Mouse (Mus musculus): ENCODE data around the gene Man2b2. TPM values are rescaled to one million over a fixed set of nuclear protein-coding genes. Genes with fewer than 3 reads are reported as not detected.
A peak's percentile ranks its signal among the peaks of the same experiment; 100 is the strongest.
"Not testable (repeated sequence)": the region's sequence is repeated elsewhere in the genome, so short reads cannot be mapped to it uniquely, and the experiment has no call there.

Gene Man2b2
- polyA plus RNA-seq, 1 experiment from 2014 or later: 12.4 TPM

DNA sequence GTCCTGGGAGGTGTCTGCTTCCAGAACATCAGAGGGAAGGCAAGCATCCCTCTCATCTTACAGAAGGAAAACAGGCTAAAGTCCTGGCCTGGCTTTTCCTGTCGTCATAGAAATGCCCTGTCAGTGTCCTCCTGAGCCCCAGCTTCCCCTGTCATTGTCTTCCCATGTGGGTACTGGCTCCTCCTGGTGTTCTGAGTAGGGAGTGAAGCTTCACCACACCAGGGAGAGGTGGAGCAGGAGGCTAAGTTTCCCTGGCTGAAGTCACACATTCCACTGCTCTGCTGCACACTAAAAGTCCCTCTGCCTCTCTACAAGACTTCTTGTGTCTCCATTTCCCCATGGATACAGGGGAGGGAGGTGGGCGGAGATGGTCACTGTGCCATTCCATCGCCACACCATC is 12.7 kb downstream of the Man2b2 start:
- no peak for ATAC-seq (ENCODE audit: low FRiP score)
- WGBS: 65% methylated on average over 3 of the region's 3 CpGs
- Histone ChIP-seq H3K9me3 (ENCODE audit: control insufficient read depth, low read length) (no peaks in the 10 kb centered on the region), H3K27ac (ENCODE audit: low read depth, low read length) (no peak overlapping the region), H3K4me3 (ENCODE audit: low read depth, low read length) (no peak overlapping the region), H3K27me3 (ENCODE audit: control insufficient read depth, insufficient read depth, low read length) (no peaks in the 10 kb centered on the region), H3K36me3 (ENCODE audit: control insufficient read depth, insufficient read depth, low read length) (no peaks in the 10 kb centered on the region), H3K9ac (ENCODE audit: low read length) (no peak overlapping the region), H3K4me2 (no peak overlapping the region), H3K4me1 (ENCODE audit: control insufficient read depth, insufficient read depth, low read length) (no peaks in the 10 kb centered on the region)
- DNase-seq (ENCODE audit: low spot score, missing footprints): no peak

DNA sequence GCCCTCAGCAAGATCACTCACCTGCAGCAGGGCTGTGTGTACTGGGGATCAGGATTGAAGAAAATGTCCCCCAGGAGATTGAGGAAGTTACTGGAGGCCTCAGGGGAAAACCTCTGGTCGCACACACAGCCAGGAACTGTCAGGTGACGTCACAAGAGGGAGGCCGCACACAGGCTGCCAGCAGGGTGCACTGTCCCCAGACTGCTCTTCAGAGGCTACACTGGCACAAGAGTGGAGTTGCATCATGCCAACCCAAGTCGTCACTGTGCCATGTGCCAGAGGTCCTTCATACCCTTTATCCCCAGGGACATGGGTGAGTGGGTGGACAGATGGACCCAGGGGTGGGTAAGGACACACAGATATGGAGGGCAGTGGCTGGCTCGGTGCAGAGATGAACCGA is 15.9 kb downstream of the Man2b2 start:
- no peaks in the 10 kb centered on the region for H3K36me3 ChIP-seq (ENCODE audit: control insufficient read depth, insufficient read depth, low read length)
- DNase-seq (ENCODE audit: low spot score, missing footprints) (no peak), ATAC-seq (ENCODE audit: low FRiP score) (no peak)
- H3K4me1 ChIP-seq (ENCODE audit: control insufficient read depth, insufficient read depth, low read length): no peaks in the 10 kb centered on the region
- no peak overlapping the region for H3K27ac ChIP-seq (ENCODE audit: low read depth, low read length)
- H3K4me2 ChIP-seq: no peak overlapping the region
- no peaks in the 10 kb centered on the region for H3K9me3 ChIP-seq (ENCODE audit: control insufficient read depth, low read length)
- no peak overlapping the region for H3K4me3 ChIP-seq (ENCODE audit: low read depth, low read length)
- 79% methylated on average over 6 of the region's 6 CpGs for WGBS
- no peak overlapping the region for H3K9ac ChIP-seq (ENCODE audit: low read length)
- no peaks in the 10 kb centered on the region for H3K27me3 ChIP-seq (ENCODE audit: control insufficient read depth, insufficient read depth, low read length)

DNA sequence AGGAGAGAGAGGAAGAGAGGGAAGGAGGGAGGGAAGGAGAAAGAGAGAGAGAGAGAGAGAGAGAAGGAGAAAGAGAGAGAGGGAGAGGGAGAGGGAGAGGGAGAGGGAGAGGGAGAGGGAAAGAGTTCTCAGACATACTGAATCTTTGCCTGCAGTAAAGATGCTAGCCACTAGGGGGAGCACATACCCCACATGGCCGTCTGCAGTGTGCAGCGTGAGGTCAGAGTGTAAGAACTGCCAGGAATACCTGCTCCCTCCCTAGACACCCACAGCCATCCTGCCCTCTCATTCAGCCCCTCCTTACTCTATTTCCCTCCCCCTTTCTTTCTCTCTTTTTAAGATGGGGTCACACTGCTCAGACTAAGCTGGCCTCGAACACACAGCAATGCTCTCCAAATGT is 19.0 kb downstream of the Man2b2 start:
- Histone ChIP-seq H3K27me3 (ENCODE audit: control insufficient read depth, insufficient read depth, low read length) (no peaks in the 10 kb centered on the region), H3K4me1 (ENCODE audit: control insufficient read depth, insufficient read depth, low read length) (no peaks in the 10 kb centered on the region), H3K9me3 (ENCODE audit: control insufficient read depth, low read length) (no peaks in the 10 kb centered on the region), H3K27ac (ENCODE audit: low read depth, low read length) (no peak overlapping the region), H3K4me2 (no peak overlapping the region), H3K4me3 (ENCODE audit: low read depth, low read length) (no peak overlapping the region), H3K9ac (ENCODE audit: low read length) (no peak overlapping the region), H3K36me3 (ENCODE audit: control insufficient read depth, insufficient read depth, low read length) (no peaks in the 10 kb centered on the region)
- ATAC-seq (ENCODE audit: low FRiP score) (peak; percentile 68; the same call in 1 of the 2 replicates), DNase-seq (ENCODE audit: low spot score, missing footprints) (peak; percentile 96)
- 28% methylated on average over 3 of the region's 3 CpGs for WGBS

- Histone ChIP-seq H3K9me3 (ENCODE audit: control insufficient read depth, low read length) (no peaks in the 10 kb centered on the region), H3K4me2 (no peak overlapping the region), H3K9ac (ENCODE audit: low read length) (no peak overlapping the region), H3K4me1 (ENCODE audit: control insufficient read depth, insufficient read depth, low read length) (no peaks in the 10 kb centered on the region), H3K4me3 (ENCODE audit: low read depth, low read length) (no peak overlapping the region), H3K27me3 (ENCODE audit: control insufficient read depth, insufficient read depth, low read length) (no peaks in the 10 kb centered on the region), H3K36me3 (ENCODE audit: control insufficient read depth, insufficient read depth, low read length) (no peaks in the 10 kb centered on the region), H3K27ac (ENCODE audit: low read depth, low read length) (no peak overlapping the region)
- DNase-seq (ENCODE audit: low spot score, missing footprints) (no peak), ATAC-seq (ENCODE audit: low FRiP score) (no peak; the same call in 1 of the 2 replicates)
- 87% methylated on average over 3 of the region's 3 CpGs for WGBS
Observed at GRCm38 (mm10) chr5:36810634-36811033, 19.8 kb downstream of the Man2b2 start.

- H3K9ac ChIP-seq (ENCODE audit: low read length): no peak overlapping the region
- no peaks in the 10 kb centered on the region for H3K27me3 ChIP-seq (ENCODE audit: control insufficient read depth, insufficient read depth, low read length)
- WGBS: 89% methylated on average over 7 of the region's 7 CpGs
- H3K36me3 ChIP-seq (ENCODE audit: control insufficient read depth, insufficient read depth, low read length): no peaks in the 10 kb centered on the region
- no peak overlapping the region for H3K4me3 ChIP-seq (ENCODE audit: low read depth, low read length)
- no peaks in the 10 kb centered on the region for H3K4me1 ChIP-seq (ENCODE audit: control insufficient read depth, insufficient read depth, low read length)
- no peak for DNase-seq (ENCODE audit: low spot score, missing footprints)
- no peak overlapping the region for H3K27ac ChIP-seq (ENCODE audit: low read depth, low read length)
- H3K9me3 ChIP-seq (ENCODE audit: control insufficient read depth, low read length): no peaks in the 10 kb centered on the region
- no peak overlapping the region for H3K4me2 ChIP-seq
- no peak for ATAC-seq (ENCODE audit: low FRiP score)
Observed at GRCm38 (mm10) chr5:36809123-36809522, 21.3 kb downstream of the Man2b2 start.

DNA sequence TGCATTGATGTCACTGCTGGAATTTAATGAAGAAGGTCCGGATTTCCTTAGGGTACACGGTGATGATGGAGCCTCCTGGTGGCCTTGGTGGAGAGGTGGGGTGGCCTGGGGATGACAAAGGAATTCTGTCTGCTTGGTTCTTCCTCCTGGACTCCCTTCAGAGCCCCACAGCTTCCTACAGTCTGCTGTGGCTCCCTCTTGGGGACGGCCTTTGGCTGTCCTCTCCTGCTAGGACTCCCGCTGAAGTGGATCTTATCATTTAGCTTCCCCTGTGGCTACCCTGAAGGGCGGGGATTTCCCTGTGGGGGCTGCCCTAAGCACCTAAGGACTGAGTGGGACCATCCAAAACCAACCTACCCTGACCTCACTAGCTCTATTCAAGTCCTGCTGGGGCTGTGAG is 23.3 kb downstream of the Man2b2 start:
- H3K9me3 ChIP-seq (ENCODE audit: control insufficient read depth, low read length): no peaks in the 10 kb centered on the region
- no peaks in the 10 kb centered on the region for H3K27me3 ChIP-seq (ENCODE audit: control insufficient read depth, insufficient read depth, low read length)
- no peak overlapping the region for H3K27ac ChIP-seq (ENCODE audit: low read depth, low read length)
- H3K4me3 ChIP-seq (ENCODE audit: low read depth, low read length): no peak overlapping the region
- DNase-seq (ENCODE audit: low spot score, missing footprints) (no peak), ATAC-seq (ENCODE audit: low FRiP score) (no peak)
- H3K36me3 ChIP-seq (ENCODE audit: control insufficient read depth, insufficient read depth, low read length): no peaks in the 10 kb centered on the region
- no peak overlapping the region for H3K4me2 ChIP-seq
- H3K4me1 ChIP-seq (ENCODE audit: control insufficient read depth, insufficient read depth, low read length): no peaks in the 10 kb centered on the region
- H3K9ac ChIP-seq (ENCODE audit: low read length): no peak overlapping the region
- 26% methylated on average over 5 of the region's 5 CpGs for WGBS

- H3K27me3 ChIP-seq (ENCODE audit: control insufficient read depth, insufficient read depth, low read length): no peaks in the 10 kb centered on the region
Observed at GRCm38 (mm10) chr5:36797291-36797690, 33.2 kb downstream of the Man2b2 start.

DNA sequence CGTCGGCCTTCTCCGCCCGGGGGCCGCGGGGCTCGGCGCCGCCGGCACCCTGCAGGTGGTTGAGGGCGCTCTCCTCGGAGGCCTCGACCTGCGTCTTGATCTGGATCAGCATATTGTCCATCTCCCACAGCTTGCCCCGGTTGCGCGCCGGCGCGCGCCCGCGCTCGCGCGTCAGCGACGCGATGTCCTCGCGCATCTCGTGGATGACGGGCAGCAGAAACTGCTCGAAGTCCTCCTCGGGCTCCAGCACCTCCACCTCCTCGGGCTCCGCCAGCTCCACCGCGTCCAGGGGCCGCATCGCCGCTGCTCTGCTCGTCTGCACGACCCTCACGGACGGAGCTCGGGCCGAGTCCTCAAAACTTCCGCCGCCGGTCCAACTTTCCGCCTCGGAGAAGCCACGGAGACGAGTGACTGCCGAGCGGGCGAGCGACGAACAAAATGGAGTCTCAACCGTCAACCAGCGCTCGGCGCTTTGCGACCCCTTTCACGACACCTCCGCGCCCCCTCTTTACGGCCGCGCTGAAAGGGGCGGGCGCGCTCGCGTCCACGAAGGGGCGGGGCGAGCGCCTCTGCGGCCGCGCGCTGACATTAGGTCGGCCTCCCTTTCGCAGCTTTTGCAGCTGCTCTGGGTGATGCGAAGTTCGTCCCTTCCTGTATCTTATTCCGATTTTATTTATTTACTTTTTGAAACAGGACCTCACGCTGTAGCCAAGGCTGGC is 34.0 kb downstream of the Man2b2 start, which contains the start of gene Mrfap1:
Mrfap1 (minus strand) TSS at position 477 of the 719 bp plus-strand sequence.
- under 1% methylated on average over 86 of the region's 90 CpGs for WGBS
- H3K9ac ChIP-seq (ENCODE audit: low read length): peak within 1 kb of the TSS; percentile 84
- peak within 1 kb of the TSS; percentile 85 for H3K27ac ChIP-seq (ENCODE audit: low read depth, low read length)
- not testable (repeated sequence) for H3K36me3 ChIP-seq (ENCODE audit: control insufficient read depth, insufficient read depth, low read length); H3K9me3 ChIP-seq (ENCODE audit: control insufficient read depth, low read length); H3K4me1 ChIP-seq (ENCODE audit: control insufficient read depth, insufficient read depth, low read length); H3K27me3 ChIP-seq (ENCODE audit: control insufficient read depth, insufficient read depth, low read length)
- ATAC-seq (ENCODE audit: low FRiP score): peak; percentile 83
- H3K4me3 ChIP-seq (ENCODE audit: low read depth, low read length): peak within 1 kb of the TSS; percentile 65
- H3K4me2 ChIP-seq: peak within 1 kb of the TSS; percentile 64
- peak; percentile 99 for DNase-seq (ENCODE audit: low spot score, missing footprints)

More at GRCm38 (mm10) chr5:36797291-36797690, 33.2 kb downstream of the Man2b2 start:
- WGBS: 54% methylated on average over 8 of the region's 8 CpGs
- Histone ChIP-seq H3K4me2 (peak overlapping the region; percentile 64), H3K4me3 (ENCODE audit: low read depth, low read length) (peak overlapping the region; percentile 65), H3K4me1 (ENCODE audit: control insufficient read depth, insufficient read depth, low read length) (peaks cover 4% of the 10 kb centered on the region; the same call in 1 of the 2 replicates), H3K9ac (ENCODE audit: low read length) (0 out of 2 replicates have a peak overlapping the region, but pooled peaks have one; percentile 61), H3K9me3 (ENCODE audit: control insufficient read depth, low read length) (no peaks in the 10 kb centered on the region), H3K27ac (ENCODE audit: low read depth, low read length) (no peak overlapping the region), H3K36me3 (ENCODE audit: control insufficient read depth, insufficient read depth, low read length) (no peaks in the 10 kb centered on the region; the same call in 1 of the 2 replicates)
- DNase-seq (ENCODE audit: low spot score, missing footprints) (no peak), ATAC-seq (ENCODE audit: low FRiP score) (peak; percentile 10; the same call in 1 of the 2 replicates)

- Histone ChIP-seq H3K4me3 (ENCODE audit: low read depth, low read length) (peak overlapping the region; percentile 65), H3K27ac (ENCODE audit: low read depth, low read length) (peak overlapping the region; percentile 85), H3K4me2 (peak overlapping the region; percentile 64), H3K9ac (ENCODE audit: low read length) (peak overlapping the region; percentile 84)
- ATAC-seq (ENCODE audit: low FRiP score) (peak; percentile 69), DNase-seq (ENCODE audit: low spot score, missing footprints) (peak; percentile 96)
- WGBS: 7% methylated on average over 35 of the region's 37 CpGs
- H3K27me3 ChIP-seq (ENCODE audit: control insufficient read depth, insufficient read depth, low read length); H3K4me1 ChIP-seq (ENCODE audit: control insufficient read depth, insufficient read depth, low read length); H3K36me3 ChIP-seq (ENCODE audit: control insufficient read depth, insufficient read depth, low read length); H3K9me3 ChIP-seq (ENCODE audit: control insufficient read depth, low read length): not testable (repeated sequence)
Observed at GRCm38 (mm10) chr5:36795647-36796295, 34.7 kb downstream of the Man2b2 start.

All from midbrain, embryonic 11.5 days (tissue).